Mouse (Mus musculus) telencephalon, adult 2 months (tissue): ENCODE results near the gene Armc8.

Source experiments
- DNase-seq: peaks from one replicate; pipeline ENCODE4 v3.0.0-alpha.2; 2011; ENCODE audit warnings: low read depth, low spot score

Armc8 gene

GRCm38 (mm10) chr9:99446259-99446658 is 122.4 kb downstream of the Armc8 start:
- DNase-seq: no peak

- DNase-seq: no peak
These were observed 124.0 kb downstream of the Armc8 start for GRCm38 (mm10) chr9:99444590-99445178.

- no peak for DNase-seq
These were observed 126.9 kb downstream of the Armc8 start for GRCm38 (mm10) chr9:99441647-99442433.

GRCm38 (mm10) chr9:99440941-99441340 is 127.8 kb downstream of the Armc8 start:
- peak; percentile 66 for DNase-seq

GRCm38 (mm10) chr9:99439064-99439463 is 129.6 kb downstream of the Armc8 start:
- DNase-seq: no peak

GRCm38 (mm10) chr9:99437781-99438565 is 130.7 kb downstream of the Armc8 start:
- no peak for DNase-seq

- DNase-seq: no peak
These were observed 131.5 kb downstream of the Armc8 start, which contains the start of gene Mras for GRCm38 (mm10) chr9:99437031-99437764. Gene Mras (minus strand): TSS chr9:99437381.

GRCm38 (mm10) chr9:99436182-99437030 is 132.3 kb downstream of the Armc8 start:
- no peak for DNase-seq

- no peak for DNase-seq
These were observed 133.0 kb downstream of the Armc8 start for GRCm38 (mm10) chr9:99435619-99436181.

- DNase-seq: peak; percentile 76
These were observed 133.6 kb downstream of the Armc8 start for GRCm38 (mm10) chr9:99434892-99435618.

- no peak for DNase-seq
These were observed 136.2 kb downstream of the Armc8 start for GRCm38 (mm10) chr9:99432478-99432877.

GRCm38 (mm10) chr9:99431963-99432362 is 136.7 kb downstream of the Armc8 start:
- DNase-seq: no peak

- peak; percentile 77 for DNase-seq
These were observed 137.4 kb downstream of the Armc8 start for GRCm38 (mm10) chr9:99431346-99431745.

- DNase-seq: no peak
These were observed 137.9 kb downstream of the Armc8 start for GRCm38 (mm10) chr9:99430806-99431205.

- peak; percentile 76 for DNase-seq
These were observed 138.9 kb downstream of the Armc8 start for GRCm38 (mm10) chr9:99429845-99430244.

GRCm38 (mm10) chr9:99428601-99429331 is 139.9 kb downstream of the Armc8 start:
- DNase-seq: peak; percentile 84
